Mouse (Mus musculus) heart, embryonic 14.5 days (tissue): ENCODE measurements at regions not wholly inside any gene's neighbourhood (a gene's known extent, or its start where the extent isn't known, plus 50 kb on each side); places are given as distances from the start of the nearest gene placed in this dataset.

Experiments used
- ATAC-seq: fragments of 200-750 bp; cut with Nextera tagmentation; 2 replicates; pipeline ENCODE4 v1.8.0; 2017; ENCODE audit warnings: low read depth, moderate TSS enrichment; ENCODE audit not compliant: insufficient number of reproducible peaks, insufficient read depth, low FRiP score
- H3K27ac ChIP-seq, 2 experiments: fragments of 200-500 bp in 1 of 2; fragments of 300-500 bp in 1 of 2; sonication (generic) in 1 of 2; replicated peaks in 1 of 2; 2 replicates each; pipeline ENCODE4 v1.5.1; 2012 to 2014; ENCODE audit warnings: low read depth in 2 of 2, low read length in 2 of 2, control low read depth in 1 of 2, mild to moderate bottlenecking in 1 of 2, mixed read lengths in 1 of 2; ENCODE audit not compliant: control insufficient read depth in 1 of 2, insufficient read depth in 1 of 2
- H3K27me3 ChIP-seq: fragments of 300-500 bp; sonication (generic); 2 replicates; pipeline ENCODE4 v1.6.1; 2014; ENCODE audit warnings: mild to moderate bottlenecking, low read length, control low read depth; ENCODE audit not compliant: control insufficient read depth, insufficient read depth
- H3K36me3 ChIP-seq: fragments of 300-500 bp; sonication (generic); 2 replicates; pipeline ENCODE4 v1.6.1; 2014; ENCODE audit warnings: mild to moderate bottlenecking, control low read depth, low read length, mixed read lengths; ENCODE audit not compliant: control insufficient read depth, insufficient read depth
- H3K4me1 ChIP-seq, 2 experiments: fragments of 200-500 bp in 1 of 2; fragments of 300-500 bp in 1 of 2; sonication (generic) in 1 of 2; 2 replicates each; pipeline ENCODE4 v1.6.1; 2012 to 2014; ENCODE audit warnings: low read length in 2 of 2, control low read depth in 1 of 2, mixed read lengths in 1 of 2; ENCODE audit not compliant: control insufficient read depth in 2 of 2, insufficient read depth in 2 of 2
- H3K4me2 ChIP-seq: fragments of 300-500 bp; sonication (generic); 2 replicates; pipeline ENCODE4 v1.6.1; 2014; ENCODE audit warnings: mild to moderate bottlenecking, low read length
- H3K4me3 ChIP-seq, 2 experiments: fragments of 200-500 bp in 1 of 2; fragments of 300-500 bp in 1 of 2; sonication (generic) in 1 of 2; 2 replicates each; pipeline ENCODE4 v1.5.1; 2012 to 2014; ENCODE audit warnings: low read length in 2 of 2, mild to moderate bottlenecking in 2 of 2, control low read depth in 1 of 2, low read depth in 1 of 2, moderate library complexity in 1 of 2; ENCODE audit not compliant: control insufficient read depth in 1 of 2, insufficient read depth in 1 of 2
- H3K9ac ChIP-seq: fragments of 300-500 bp; sonication (generic); 2 replicates; pipeline ENCODE4 v1.6.1; 2014; ENCODE audit warnings: mild to moderate bottlenecking, low read length
- H3K9me3 ChIP-seq: fragments of 300-500 bp; sonication (generic); 2 replicates; pipeline ENCODE4 v1.6.1; 2016; ENCODE audit warnings: low read length, control low read depth; ENCODE audit not compliant: control insufficient read depth
- WGBS: fragments of 180-500 bp; shearing (Covaris S2); extraction: QIAGEN DNeasy Blood & Tissue Kit; methylation state at CpG from one replicate; pipeline ENCODE4 v1.1.7; 2014; 5-methylcytosine and 5-hydroxymethylcytosine counted together

GRCm38 (mm10) chr9:6552731-6553130 is 283.1 kb upstream of the Ddi1 start:
- Histone ChIP-seq H3K27ac (no peak overlapping the region), H3K4me2 (no peak overlapping the region), H3K9me3 (no peaks in the 10 kb centered on the region), H3K36me3 (no peaks in the 10 kb centered on the region), H3K4me1 (no peaks in the 10 kb centered on the region; a peak in 1 of 4 replicates), H3K4me3 (no peak overlapping the region), H3K27me3 (no peaks in the 10 kb centered on the region), H3K9ac (no peak overlapping the region)
- ATAC-seq = no peak
- 83% methylated on average over 10 of the region's 10 CpGs for WGBS

GRCm38 (mm10) chr9:6540178-6540700 is 270.6 kb upstream of the Ddi1 start:
- H3K27me3 ChIP-seq = no peaks in the 10 kb centered on the region
- no peaks in the 10 kb centered on the region for H3K36me3 ChIP-seq
- no peak for ATAC-seq
- H3K4me3 ChIP-seq = no peak overlapping the region
- no peak overlapping the region for H3K9ac ChIP-seq
- H3K9me3 ChIP-seq = no peaks in the 10 kb centered on the region
- no peak overlapping the region for H3K27ac ChIP-seq
- H3K4me2 ChIP-seq = no peak overlapping the region
- H3K4me1 ChIP-seq = no peaks in the 10 kb centered on the region

GRCm38 (mm10) chr9:6528836-6529235 is 259.2 kb upstream of the Ddi1 start:
- Histone ChIP-seq H3K4me1 (no peaks in the 10 kb centered on the region), H3K9me3 (no peaks in the 10 kb centered on the region), H3K36me3 (no peaks in the 10 kb centered on the region), H3K27me3 (no peaks in the 10 kb centered on the region), H3K27ac (no peak overlapping the region), H3K4me3 (no peak overlapping the region), H3K4me2 (no peak overlapping the region), H3K9ac (no peak overlapping the region)
- no peak for ATAC-seq

DNA sequence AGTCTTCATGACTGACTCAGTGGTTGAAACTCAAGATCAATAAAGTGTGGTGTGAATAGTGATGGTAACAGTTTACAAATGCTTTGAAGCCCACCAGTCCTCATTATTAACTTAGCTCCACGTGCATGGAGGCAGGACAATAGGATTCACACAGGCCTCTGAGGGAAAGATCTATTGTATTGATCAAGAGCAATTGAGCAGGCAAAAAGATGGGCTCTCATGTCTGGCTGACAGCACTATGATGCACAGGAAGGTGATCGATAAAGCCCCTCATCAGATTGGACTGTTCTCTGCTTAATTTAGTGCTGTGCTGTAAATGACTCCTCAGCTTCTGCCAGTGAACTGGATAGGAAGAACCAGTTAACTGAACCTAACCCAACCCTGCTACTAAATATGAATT is 247.5 kb upstream of the Ddi1 start:
- no peaks in the 10 kb centered on the region for H3K4me1 ChIP-seq
- no peak for ATAC-seq
- no peaks in the 10 kb centered on the region for H3K9me3 ChIP-seq
- no peak overlapping the region for H3K4me2 ChIP-seq
- H3K36me3 ChIP-seq = no peaks in the 10 kb centered on the region
- no peak overlapping the region for H3K9ac ChIP-seq
- H3K27me3 ChIP-seq = no peaks in the 10 kb centered on the region
- no peak overlapping the region for H3K4me3 ChIP-seq
- WGBS = 66% methylated on average over 2 of the region's 2 CpGs
- H3K27ac ChIP-seq = no peak overlapping the region

DNA sequence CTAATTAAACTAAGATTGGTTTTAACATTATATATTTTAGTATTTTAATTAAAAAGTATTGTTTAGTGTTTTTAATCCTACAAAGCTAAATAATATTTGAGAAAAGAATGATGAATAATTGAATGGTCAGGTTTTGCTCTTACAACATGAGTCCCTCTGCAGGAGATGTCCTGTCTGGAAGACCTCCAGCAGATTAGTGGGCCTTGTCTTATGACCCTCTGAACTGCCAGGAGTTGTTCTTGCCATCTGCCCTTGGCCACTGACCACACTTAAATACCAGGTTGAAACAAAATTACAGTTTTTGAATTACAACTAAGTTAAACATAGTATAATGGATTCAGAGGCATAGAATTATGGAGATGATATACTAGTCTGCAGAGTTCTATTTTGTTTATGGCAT is 228.1 kb upstream of the Ddi1 start:
- Histone ChIP-seq H3K4me3 (no peak overlapping the region), H3K4me2 (no peak overlapping the region), H3K36me3 (no peaks in the 10 kb centered on the region), H3K4me1 (no peaks in the 10 kb centered on the region), H3K27me3 (no peaks in the 10 kb centered on the region), H3K27ac (no peak overlapping the region), H3K9me3 (no peaks in the 10 kb centered on the region), H3K9ac (no peak overlapping the region)
- ATAC-seq = no peak

DNA sequence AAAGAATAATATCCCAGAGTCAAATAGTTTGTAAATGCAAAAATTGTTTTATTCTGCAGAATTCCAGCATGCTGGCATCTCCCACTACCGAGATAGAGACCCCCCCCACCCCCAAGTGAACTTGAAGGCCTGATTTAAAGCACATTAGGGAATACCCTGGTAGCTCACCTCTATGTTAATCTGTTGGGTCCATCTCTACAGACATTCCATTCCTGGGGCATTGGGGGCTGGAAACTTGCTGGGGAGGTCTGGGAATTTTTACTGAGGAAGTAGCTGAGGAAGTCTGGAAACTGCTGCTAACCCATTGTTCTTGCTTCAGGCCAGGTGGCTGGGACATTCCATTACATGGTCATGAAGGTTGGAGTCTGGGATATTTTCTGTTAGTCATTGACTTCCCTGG is 210.8 kb upstream of the Ddi1 start:
- Histone ChIP-seq H3K4me3 (no peak overlapping the region), H3K27me3 (no peaks in the 10 kb centered on the region), H3K4me2 (no peak overlapping the region), H3K27ac (no peak overlapping the region), H3K4me1 (no peaks in the 10 kb centered on the region), H3K36me3 (no peaks in the 10 kb centered on the region), H3K9ac (no peak overlapping the region), H3K9me3 (no peaks in the 10 kb centered on the region)
- WGBS = 71% methylated on average over 1 of the region's 1 CpGs
- ATAC-seq = no peak

GRCm38 (mm10) chr9:6454542-6454941 is 184.9 kb upstream of the Ddi1 start:
- Histone ChIP-seq H3K27me3 (no peaks in the 10 kb centered on the region), H3K36me3 (no peaks in the 10 kb centered on the region), H3K4me1 (peaks cover 0 to 3% of the 10 kb centered on the region in 2 experiments; a peak in 1 of 4 replicates), H3K4me2 (no peak overlapping the region), H3K4me3 (no peak overlapping the region), H3K9ac (no peak overlapping the region), H3K27ac (no peak overlapping the region), H3K9me3 (no peaks in the 10 kb centered on the region)
- no peak for ATAC-seq

DNA sequence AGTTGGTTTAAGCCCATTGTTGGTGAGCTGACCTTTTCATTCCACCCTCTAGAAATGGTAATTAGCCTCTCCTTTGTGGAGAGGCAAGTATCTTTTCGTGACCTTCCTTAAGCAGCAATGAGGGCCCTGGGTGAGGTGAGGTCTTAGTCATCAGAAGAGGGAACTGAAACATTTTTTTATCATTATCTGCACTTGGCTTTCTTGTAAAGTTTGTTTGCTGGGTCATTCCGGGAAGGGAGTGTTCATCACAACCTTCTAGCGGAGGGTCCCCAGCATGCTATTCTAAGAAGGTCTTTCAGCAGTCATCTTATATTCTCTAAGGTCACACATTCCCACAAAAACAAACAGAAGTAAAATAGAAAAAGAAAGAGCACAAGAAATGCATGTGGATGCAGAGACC is 165.6 kb upstream of the Ddi1 start:
- Histone ChIP-seq H3K27me3 (no peaks in the 10 kb centered on the region), H3K4me2 (no peak overlapping the region), H3K9ac (no peak overlapping the region), H3K9me3 (no peaks in the 10 kb centered on the region), H3K36me3 (no peaks in the 10 kb centered on the region), H3K4me3 (no peak overlapping the region), H3K4me1 (peaks cover 0 to 4% of the 10 kb centered on the region in 2 experiments; a peak in 1 of 4 replicates), H3K27ac (no peak overlapping the region)
- no peak for ATAC-seq
- WGBS = 80% methylated on average over 3 of the region's 3 CpGs
